Mouse (Mus musculus) E14TG2a.4 (cell line): ENCODE results near the gene Med20.

Experiments used
- H3K27me3 ChIP-seq: 2 replicates; pipeline ENCODE4 v1.6.1; 2014; ENCODE audit warnings: low read length, control low read depth; ENCODE audit not compliant: insufficient read depth
- H3K36me3 ChIP-seq: 2 replicates; pipeline ENCODE4 v1.6.1; 2014; ENCODE audit warnings: low read length, control low read depth; ENCODE audit not compliant: insufficient read depth
- H3K4me1 ChIP-seq: replicated peaks from 2 replicates; pipeline ENCODE4 v1.6.1; 2014; ENCODE audit warnings: low read depth, low read length, control low read depth
- H3K4me3 ChIP-seq: replicated peaks from 2 replicates; pipeline ENCODE4 v1.5.1; 2014; ENCODE audit warnings: mild to moderate bottlenecking, low read length
- H3K9me3 ChIP-seq: 2 replicates; pipeline ENCODE4 v1.6.1; 2014; ENCODE audit warnings: low read length, control low read depth
- CTCF ChIP-seq: conservative IDR thresholded peaks from 2 replicates; pipeline ENCODE4 v1.5.1; 2014; ENCODE audit warnings: low read length
- NANOG ChIP-seq: IDR thresholded peaks from 2 replicates; pipeline ENCODE4 v1.6.1; 2014; ENCODE audit warnings: borderline replicate concordance, low read length, mixed read lengths
- POU5F1 ChIP-seq: IDR thresholded peaks from 2 replicates; pipeline ENCODE4 v1.6.1; 2014; ENCODE audit warnings: low read length, borderline replicate concordance

Med20 gene

GRCm38 (mm10) chr17:47574028-47574427 lies 37.4 kb upstream of the Med20 start:
- H3K4me3 ChIP-seq: no peak overlapping the region
- H3K4me1 ChIP-seq: peaks cover 57% of the 10 kb centered on the region
- TF ChIP-seq CTCF (no peak), POU5F1 (no peak), NANOG (no peak)
- H3K9me3 ChIP-seq: no peaks in the 10 kb centered on the region
- H3K36me3 ChIP-seq: peaks cover 5% of the 10 kb centered on the region; the same call in 1 of the 2 replicates
- H3K27me3 ChIP-seq: no peaks in the 10 kb centered on the region

- H3K4me1 ChIP-seq: peaks cover 49% of the 10 kb centered on the region
- H3K36me3 ChIP-seq: peaks cover 5% of the 10 kb centered on the region; the same call in 1 of the 2 replicates
- H3K27me3 ChIP-seq: no peaks in the 10 kb centered on the region
- H3K9me3 ChIP-seq: no peaks in the 10 kb centered on the region
- 0 out of 2 replicates have a peak overlapping the region, but pooled peaks have one; percentile 13 for H3K4me3 ChIP-seq
- TF ChIP-seq CTCF: no peak
- TF ChIP-seq POU5F1: no peak
- no peak for TF ChIP-seq NANOG
Measured at GRCm38 (mm10) chr17:47574830-47575229, 36.6 kb upstream of the Med20 start.

GRCm38 (mm10) chr17:47578655-47579054 lies 32.7 kb upstream of the Med20 start:
- no peaks in the 10 kb centered on the region for H3K27me3 ChIP-seq
- H3K4me1 ChIP-seq: peaks cover 24% of the 10 kb centered on the region
- peaks cover 5% of the 10 kb centered on the region; the same call in 1 of the 2 replicates for H3K36me3 ChIP-seq
- no peak for TF ChIP-seq POU5F1
- no peak for TF ChIP-seq NANOG
- no peak for TF ChIP-seq CTCF
- H3K4me3 ChIP-seq: no peak overlapping the region
- H3K9me3 ChIP-seq: no peaks in the 10 kb centered on the region

GRCm38 (mm10) chr17:47580962-47581361 lies 30.4 kb upstream of the Med20 start:
- TF ChIP-seq NANOG (no peak), POU5F1 (no peak), CTCF (no peak)
- H3K4me3 ChIP-seq: no peak overlapping the region

GRCm38 (mm10) chr17:47588517-47588916 lies 22.9 kb upstream of the Med20 start:
- no peak overlapping the region for H3K4me3 ChIP-seq
- peaks cover 39% of the 10 kb centered on the region for H3K4me1 ChIP-seq
- H3K9me3 ChIP-seq: no peaks in the 10 kb centered on the region
- TF ChIP-seq NANOG (no peak), POU5F1 (no peak), CTCF (no peak)
- no peaks in the 10 kb centered on the region for H3K36me3 ChIP-seq
- no peaks in the 10 kb centered on the region for H3K27me3 ChIP-seq

More at GRCm38 (mm10) chr17:47580962-47581361, 30.4 kb upstream of the Med20 start:
- Histone ChIP-seq H3K4me1 (peaks cover 4% of the 10 kb centered on the region), H3K36me3 (peaks cover 5% of the 10 kb centered on the region; the same call in 1 of the 2 replicates), H3K27me3 (no peaks in the 10 kb centered on the region), H3K9me3 (no peaks in the 10 kb centered on the region)

- peaks cover 60% of the 10 kb centered on the region for H3K4me1 ChIP-seq
- no peak for TF ChIP-seq CTCF
- TF ChIP-seq NANOG: no peak
- TF ChIP-seq POU5F1: no peak
- H3K36me3 ChIP-seq: peaks cover 2% of the 10 kb centered on the region
- no peak overlapping the region for H3K4me3 ChIP-seq
- no peaks in the 10 kb centered on the region for H3K9me3 ChIP-seq
- no peaks in the 10 kb centered on the region for H3K27me3 ChIP-seq
Measured at GRCm38 (mm10) chr17:47591073-47591472, 20.3 kb upstream of the Med20 start.

- TF ChIP-seq CTCF (no peak), POU5F1 (no peak), NANOG (no peak)
- peaks cover 75% of the 10 kb centered on the region for H3K4me1 ChIP-seq
- peak overlapping the region; percentile 92 for H3K4me3 ChIP-seq
- H3K9me3 ChIP-seq: no peaks in the 10 kb centered on the region
- H3K36me3 ChIP-seq: peaks cover 23% of the 10 kb centered on the region
- H3K27me3 ChIP-seq: no peaks in the 10 kb centered on the region
Measured at GRCm38 (mm10) chr17:47593215-47593853, 18.0 kb upstream of the Med20 start.

GRCm38 (mm10) chr17:47593854-47594182 lies 17.6 kb upstream of the Med20 start:
- TF ChIP-seq CTCF: no peak
- no peak for TF ChIP-seq POU5F1
- TF ChIP-seq NANOG: no peak
- no peaks in the 10 kb centered on the region for H3K27me3 ChIP-seq
- peaks cover 75% of the 10 kb centered on the region for H3K4me1 ChIP-seq
- peaks cover 28% of the 10 kb centered on the region for H3K36me3 ChIP-seq
- H3K4me3 ChIP-seq: peak overlapping the region; percentile 92
- no peaks in the 10 kb centered on the region for H3K9me3 ChIP-seq
